Mouse (Mus musculus) erythroblast, adult 5-6 weeks (primary cell): ENCODE measurements around the gene Ankib1. TPM values are rescaled to one million over a fixed set of nuclear protein-coding genes. Genes with fewer than 3 reads are reported as not detected.
A peak's percentile ranks its signal among the peaks of the same experiment; 100 is the strongest.

Experiments
- ATAC-seq: replicated peaks from 2 replicates; pipeline ENCODE4 v1.8.0; 2016; ENCODE audit warnings: moderate number of reproducible peaks, mild to moderate bottlenecking, moderate TSS enrichment, inconsistent platforms; ENCODE audit not compliant: poor library complexity, low FRiP score, severe bottlenecking
- total RNA-seq, 2 experiments: library from RNA; stranded (forward) in 1 of 2; stranded (reverse) in 1 of 2; fragments of 150-400 nt in 1 of 2; fragments of 200-764, 138-1000 nt in 1 of 2; gene quantifications; 2 replicates each; pipeline versions ENCODE4 v1.2.3 to v1.2.4; 2015 to 2017; ENCODE audit warnings: low replicate concordance in 2 of 2

Ankib1 gene
- total RNA-seq, 2 experiments from 2014 or later, result 4.8 to 18.1 TPM

- ATAC-seq, result no peak
These were observed 153.9 kb downstream of the Ankib1 start for GRCm38 (mm10) chr5:3648849-3649210.

- ATAC-seq, result no peak
These were observed 154.4 kb downstream of the Ankib1 start for GRCm38 (mm10) chr5:3648206-3648848.

- ATAC-seq, result peak; percentile 94
These were observed 155.0 kb downstream of the Ankib1 start for GRCm38 (mm10) chr5:3647708-3648121.

- peak; percentile 74 for ATAC-seq
These were observed 155.6 kb downstream of the Ankib1 start for GRCm38 (mm10) chr5:3646991-3647707.

GRCm38 (mm10) chr5:3646539-3646938, 156.2 kb downstream of the Ankib1 start:
- peak; percentile 53; the same call in 1 of the 2 replicates for ATAC-seq

- ATAC-seq, result no peak
These were observed 157.4 kb downstream of the Ankib1 start for GRCm38 (mm10) chr5:3645326-3645725.

- no peak for ATAC-seq
These were observed 158.1 kb downstream of the Ankib1 start for GRCm38 (mm10) chr5:3644621-3645020.

Other genes starting within 250 kb of the Ankib1 start
- 6.9 and 17.6 TPM in 2 replicates for gene 1700109H08Rik, start 231.4 kb downstream of the Ankib1 start, total RNA-seq (2015; ENCODE audit: low replicate concordance)
- gene 1700109H08Rik, start 231.4 kb downstream of the Ankib1 start, total RNA-seq (2017; ENCODE audit: low replicate concordance), result 9.5 and 21.3 TPM in 2 replicates
- 11.1 and 19.2 TPM in 2 replicates for gene Pex1, start 206.9 kb downstream of the Ankib1 start, total RNA-seq (2015; ENCODE audit: low replicate concordance)
- gene Pex1, start 206.9 kb downstream of the Ankib1 start, total RNA-seq (2017; ENCODE audit: low replicate concordance), result 5.0 and 7.8 TPM in 2 replicates
- gene Rbm48, start 206.3 kb downstream of the Ankib1 start, total RNA-seq (2015; ENCODE audit: low replicate concordance), result 3.1 and 3.5 TPM in 2 replicates
- gene Rbm48, start 206.3 kb downstream of the Ankib1 start, total RNA-seq (2017; ENCODE audit: low replicate concordance), result 9.9 and 22.0 TPM in 2 replicates
- gene Tmbim7, start 151.7 kb downstream of the Ankib1 start, total RNA-seq (2015; ENCODE audit: low replicate concordance), result not detected in 2 replicates
- not detected in 2 replicates for gene Tmbim7, start 151.7 kb downstream of the Ankib1 start, total RNA-seq (2017; ENCODE audit: low replicate concordance)
- 49.3 and 49.4 TPM in 2 replicates for gene Gatad1, start 145.7 kb downstream of the Ankib1 start, total RNA-seq (2015; ENCODE audit: low replicate concordance)
- 42.1 and 58.0 TPM in 2 replicates for gene Gatad1, start 145.7 kb downstream of the Ankib1 start, total RNA-seq (2017; ENCODE audit: low replicate concordance)
- 36.8 and 42.3 TPM in 2 replicates for gene Krit1, start 259 bp upstream of the Ankib1 start, total RNA-seq (2015; ENCODE audit: low replicate concordance)
- gene Krit1, start 259 bp upstream of the Ankib1 start, total RNA-seq (2017; ENCODE audit: low replicate concordance), result 51.4 and 55.5 TPM in 2 replicates
- not detected in 2 replicates for gene Lrrd1, start 42.2 kb upstream of the Ankib1 start, total RNA-seq (2015; ENCODE audit: low replicate concordance)
- not detected in 2 replicates for gene Lrrd1, start 42.2 kb upstream of the Ankib1 start, total RNA-seq (2017; ENCODE audit: low replicate concordance)
- 2.1 and 13.1 TPM in 2 replicates for gene Mterf1a, start 91.0 kb upstream of the Ankib1 start, total RNA-seq (2015; ENCODE audit: low replicate concordance)
- gene Mterf1a, start 91.0 kb upstream of the Ankib1 start, total RNA-seq (2017; ENCODE audit: low replicate concordance), result 4.7 and 8.2 TPM in 2 replicates
- 11.3 and 13.4 TPM in 2 replicates for gene Akap9, start 125.1 kb upstream of the Ankib1 start, total RNA-seq (2015; ENCODE audit: low replicate concordance)
- 10.0 and 25.9 TPM in 2 replicates for gene Akap9, start 125.1 kb upstream of the Ankib1 start, total RNA-seq (2017; ENCODE audit: low replicate concordance)